Mouse (Mus musculus) gastrocnemius, postnatal 14 days (tissue): ENCODE data around the gene Odf3l1. TPM values are rescaled to one million over a fixed set of nuclear protein-coding genes. Genes with fewer than 3 reads are reported as not detected.

ENCODE experiments used
- total RNA-seq, 2 experiments: library from RNA; stranded (reverse); gene quantifications; 2 replicates each; pipeline ENCODE4 v1.2.3; 2021

Odf3l1 gene
- total RNA-seq, 2 experiments from 2014 or later: 0.80 TPM; not detected in 1

Other genes starting within 250 kb of the Odf3l1 start
- gene Lingo1, start 68.2 kb downstream of the Odf3l1 start, total RNA-seq: under 1 TPM; 0.47 to 0.82 TPM
- gene Cspg4, start 354 bp upstream of the Odf3l1 start, total RNA-seq: 10 to 100 TPM; 13.8 to 20.6 TPM
- 1 to 10 TPM; 6.4 to 6.5 TPM for gene Snx33, start 63.7 kb upstream of the Odf3l1 start, total RNA-seq
- gene Imp3, start 72.8 kb upstream of the Odf3l1 start, total RNA-seq: 10 to 100 TPM; 40.1 to 43.1 TPM
- 1 to 10 TPM; 7.3 to 7.4 TPM for gene Snupn, start 86.2 kb upstream of the Odf3l1 start, total RNA-seq
- gene Ptpn9, start 130.2 kb upstream of the Odf3l1 start, total RNA-seq: 1 to 10 TPM; 8.6 to 9.2 TPM
- gene Sin3a, start 207.4 kb upstream of the Odf3l1 start, total RNA-seq: 10 to 100 TPM; 20.3 to 22.7 TPM